Mouse (Mus musculus) heart, embryonic 12.5 days (tissue): ENCODE data around the gene Sumo3. TPM values are rescaled to one million over a fixed set of nuclear protein-coding genes. Genes with fewer than 3 reads are reported as not detected.

Experiments
- ATAC-seq: fragments of 200-750 bp; cut with Nextera tagmentation; 2 replicates; pipeline ENCODE4 v1.8.0; 2017; ENCODE audit warnings: moderate TSS enrichment, moderate library complexity; ENCODE audit not compliant: insufficient number of reproducible peaks, low FRiP score
- H3K27ac ChIP-seq: fragments of 300-500 bp; sonication (generic); 2 replicates; pipeline ENCODE4 v1.5.1; 2016; ENCODE audit warnings: mild to moderate bottlenecking, moderate library complexity; ENCODE audit not compliant: poor library complexity, severe bottlenecking
- H3K27me3 ChIP-seq: fragments of 300-500 bp; sonication (generic); replicated peaks from 2 replicates; pipeline ENCODE4 v1.6.1; 2016; ENCODE audit warnings: mild to moderate bottlenecking, moderate library complexity
- H3K36me3 ChIP-seq: fragments of 300-500 bp; sonication (generic); 2 replicates; pipeline ENCODE4 v1.6.1; 2016; ENCODE audit warnings: mild to moderate bottlenecking, moderate library complexity
- H3K4me1 ChIP-seq: fragments of 300-500 bp; sonication (generic); replicated peaks from 2 replicates; pipeline ENCODE4 v1.6.1; 2016; ENCODE audit warnings: mild to moderate bottlenecking
- H3K4me2 ChIP-seq: fragments of 300-500 bp; sonication (generic); 2 replicates; pipeline ENCODE4 v1.6.1; 2016; ENCODE audit warnings: mild to moderate bottlenecking, moderate library complexity
- H3K4me3 ChIP-seq: fragments of 300-500 bp; sonication (generic); 2 replicates; pipeline ENCODE4 v1.5.1; 2016; ENCODE audit warnings: mild to moderate bottlenecking
- H3K9ac ChIP-seq: fragments of 300-500 bp; sonication (generic); 2 replicates; pipeline ENCODE4 v1.6.1; 2016; ENCODE audit warnings: mild to moderate bottlenecking, moderate library complexity
- H3K9me3 ChIP-seq: fragments of 300-500 bp; sonication (generic); replicated peaks from 2 replicates; pipeline ENCODE4 v1.6.1; 2016; ENCODE audit warnings: mild to moderate bottlenecking, moderate library complexity
- WGBS: fragments of 180-500 bp; shearing (Covaris S2); methylation state at CpG from one replicate; pipeline ENCODE4 v1.1.7; 2016; 5-methylcytosine and 5-hydroxymethylcytosine counted together
- polyA plus RNA-seq: library from polyadenylated mRNA; unstranded; fragments of >200 nt; fragmentation: Nextera tagmentation; extraction: Ambion mirVana; gene quantifications from 2 replicates; pipeline ENCODE4 v1.2.1, GENCODE M21; 2016

Sumo3 gene
- polyA plus RNA-seq, 1 experiment from 2014 or later, result 184 TPM

GRCm38 (mm10) chr10:77589749-77590148, 16.1 kb upstream of the Sumo3 start:
- no peak overlapping the region for H3K9ac ChIP-seq
- no peak overlapping the region for H3K4me3 ChIP-seq
- H3K36me3 ChIP-seq, result peaks cover 75% of the 10 kb centered on the region
- H3K27ac ChIP-seq, result 0 out of 2 replicates have a peak overlapping the region, but pooled peaks have one; percentile 72
- ATAC-seq, result peak; percentile 45; the same call in 1 of the 2 replicates
- H3K9me3 ChIP-seq, result no peaks in the 10 kb centered on the region
- H3K4me1 ChIP-seq, result peaks cover 37% of the 10 kb centered on the region
- WGBS, result 74% methylated on average over 8 of the region's 8 CpGs
- H3K27me3 ChIP-seq, result no peaks in the 10 kb centered on the region
- H3K4me2 ChIP-seq, result 0 out of 2 replicates have a peak overlapping the region, but pooled peaks have one; percentile 1

GRCm38 (mm10) chr10:77590812-77591211, 15.1 kb upstream of the Sumo3 start:
- H3K9ac ChIP-seq, result no peak overlapping the region
- H3K4me3 ChIP-seq, result no peak overlapping the region
- ATAC-seq, result peak; percentile 40; the same call in 1 of the 2 replicates

GRCm38 (mm10) chr10:77591546-77591945, 14.4 kb upstream of the Sumo3 start:
- no peak overlapping the region for H3K4me3 ChIP-seq
- H3K36me3 ChIP-seq, result peaks cover 88% of the 10 kb centered on the region
- H3K4me1 ChIP-seq, result peaks cover 37% of the 10 kb centered on the region
- no peaks in the 10 kb centered on the region for H3K27me3 ChIP-seq
- no peak overlapping the region for H3K4me2 ChIP-seq
- H3K9ac ChIP-seq, result no peak overlapping the region
- no peak overlapping the region for H3K27ac ChIP-seq
- H3K9me3 ChIP-seq, result no peaks in the 10 kb centered on the region
- WGBS, result 72% methylated on average over 6 of the region's 6 CpGs
- ATAC-seq, result no peak

More at GRCm38 (mm10) chr10:77590812-77591211, 15.1 kb upstream of the Sumo3 start:
- peaks cover 86% of the 10 kb centered on the region for H3K36me3 ChIP-seq
- H3K27me3 ChIP-seq, result no peaks in the 10 kb centered on the region
- H3K27ac ChIP-seq, result 0 out of 2 replicates have a peak overlapping the region, but pooled peaks have one; percentile 14
- H3K4me2 ChIP-seq, result no peak overlapping the region
- WGBS, result 37% methylated on average over 6 of the region's 6 CpGs
- no peaks in the 10 kb centered on the region for H3K9me3 ChIP-seq
- peaks cover 37% of the 10 kb centered on the region for H3K4me1 ChIP-seq

- 83% methylated on average over 2 of the region's 2 CpGs for whole genome bisulfite sequencing
- H3K36me3 ChIP-seq, result peaks cover 74% of the 10 kb centered on the region
- no peaks in the 10 kb centered on the region for H3K9me3 ChIP-seq
- no peak overlapping the region for H3K4me2 ChIP-seq
- H3K4me1 ChIP-seq, result peaks cover 11% of the 10 kb centered on the region
- H3K9ac ChIP-seq, result 0 out of 2 replicates have a peak overlapping the region, but pooled peaks have one; percentile 7
- no peaks in the 10 kb centered on the region for H3K27me3 ChIP-seq
- H3K27ac ChIP-seq, result no peak overlapping the region
- ATAC-seq, result no peak
- no peak overlapping the region for H3K4me3 ChIP-seq
These were observed 9.8 kb upstream of the Sumo3 start for GRCm38 (mm10) chr10:77596060-77596459.

- H3K4me1 ChIP-seq, result peaks cover 33% of the 10 kb centered on the region
- H3K27ac ChIP-seq, result no peak overlapping the region
- H3K9me3 ChIP-seq, result 0 out of 2 replicates have a peak, but pooled peaks cover 4% of the 10 kb centered on the region
- peaks cover 16% of the 10 kb centered on the region for H3K36me3 ChIP-seq
- no peaks in the 10 kb centered on the region for H3K27me3 ChIP-seq
- ATAC-seq, result no peak
- no peak overlapping the region for H3K4me3 ChIP-seq
- 63% methylated on average over 4 of the region's 4 CpGs for WGBS
- no peak overlapping the region for H3K9ac ChIP-seq
- H3K4me2 ChIP-seq, result no peak overlapping the region
These were observed 2.9 kb upstream of the Sumo3 start for GRCm38 (mm10) chr10:77603021-77603420.

GRCm38 (mm10) chr10:77604111-77604510, 1.8 kb upstream of the Sumo3 start:
- H3K4me1 ChIP-seq, result peaks cover 28% of the 10 kb centered on the region
- 85% methylated on average over 6 of the region's 6 CpGs for WGBS
- H3K4me2 ChIP-seq, result no peak overlapping the region
- H3K4me3 ChIP-seq, result no peak overlapping the region
- ATAC-seq, result no peak
- no peaks in the 10 kb centered on the region for H3K27me3 ChIP-seq
- H3K36me3 ChIP-seq, result peaks cover 9% of the 10 kb centered on the region; the same call in 1 of the 2 replicates
- H3K9me3 ChIP-seq, result 0 out of 2 replicates have a peak, but pooled peaks cover 4% of the 10 kb centered on the region
- H3K27ac ChIP-seq, result no peak overlapping the region
- H3K9ac ChIP-seq, result no peak overlapping the region

- no peak overlapping the region for H3K4me2 ChIP-seq
- no peak for ATAC-seq
- H3K4me1 ChIP-seq, result peaks cover 22% of the 10 kb centered on the region
- no peak overlapping the region for H3K4me3 ChIP-seq
- H3K36me3 ChIP-seq, result peaks cover 12% of the 10 kb centered on the region
- 0 out of 2 replicates have a peak, but pooled peaks cover 4% of the 10 kb centered on the region for H3K9me3 ChIP-seq
- H3K27ac ChIP-seq, result peak overlapping the region; percentile 98
- no peak overlapping the region for H3K9ac ChIP-seq
- WGBS, result 39% methylated on average over 5 of the region's 5 CpGs
- no peaks in the 10 kb centered on the region for H3K27me3 ChIP-seq
These were observed 939 bp upstream of the Sumo3 start for GRCm38 (mm10) chr10:77604958-77605357.

- Histone ChIP-seq H3K9ac (no peak overlapping the region), H3K4me3 (peak overlapping the region; percentile 86), H3K4me1 (peaks cover 24% of the 10 kb centered on the region), H3K9me3 (0 out of 2 replicates have a peak, but pooled peaks cover 4% of the 10 kb centered on the region), H3K27ac (peak overlapping the region; percentile 98), H3K36me3 (peaks cover 16% of the 10 kb centered on the region), H3K27me3 (no peaks in the 10 kb centered on the region), H3K4me2 (peak overlapping the region; percentile 95)
- ATAC-seq, result no peak
- 17% methylated on average over 1 of the region's 1 CpGs for WGBS
These were observed 529 bp upstream of the Sumo3 start for GRCm38 (mm10) chr10:77605368-77605767.

GRCm38 (mm10) chr10:77606855-77607254, 958 bp downstream of the Sumo3 start:
- peak overlapping the region; percentile 95 for H3K4me2 ChIP-seq
- H3K4me3 ChIP-seq, result peak overlapping the region; percentile 86
- 0 out of 2 replicates have a peak, but pooled peaks cover 4% of the 10 kb centered on the region for H3K9me3 ChIP-seq
- H3K4me1 ChIP-seq, result peaks cover 28% of the 10 kb centered on the region
- ATAC-seq, result 0 out of 2 replicates have a peak, but pooled peaks have one; percentile 8
- no peaks in the 10 kb centered on the region for H3K27me3 ChIP-seq
- H3K9ac ChIP-seq, result peak overlapping the region; percentile 87
- WGBS, result 30% methylated on average over 7 of the region's 7 CpGs
- peaks cover 31% of the 10 kb centered on the region for H3K36me3 ChIP-seq
- H3K27ac ChIP-seq, result peak overlapping the region; percentile 98

- no peak overlapping the region for H3K27ac ChIP-seq
These were observed 1.5 kb downstream of the Sumo3 start for GRCm38 (mm10) chr10:77607441-77607840.

GRCm38 (mm10) chr10:77608589-77608988, 2.7 kb downstream of the Sumo3 start:
- no peak for ATAC-seq
- Histone ChIP-seq H3K27ac (no peak overlapping the region), H3K9ac (no peak overlapping the region), H3K4me2 (no peak overlapping the region), H3K4me3 (no peak overlapping the region), H3K4me1 (peaks cover 31% of the 10 kb centered on the region), H3K36me3 (peaks cover 47% of the 10 kb centered on the region), H3K27me3 (no peaks in the 10 kb centered on the region), H3K9me3 (0 out of 2 replicates have a peak, but pooled peaks cover 4% of the 10 kb centered on the region)
- 95% methylated on average over 8 of the region's 8 CpGs for WGBS

More at GRCm38 (mm10) chr10:77607441-77607840, 1.5 kb downstream of the Sumo3 start:
- 0 out of 2 replicates have a peak, but pooled peaks cover 4% of the 10 kb centered on the region for H3K9me3 ChIP-seq
- peak overlapping the region; percentile 86 for H3K4me3 ChIP-seq
- peaks cover 28% of the 10 kb centered on the region for H3K4me1 ChIP-seq
- 70% methylated on average over 5 of the region's 5 CpGs for WGBS
- ATAC-seq, result no peak
- H3K36me3 ChIP-seq, result peaks cover 36% of the 10 kb centered on the region
- H3K9ac ChIP-seq, result no peak overlapping the region
- H3K4me2 ChIP-seq, result peak overlapping the region; percentile 95
- H3K27me3 ChIP-seq, result no peaks in the 10 kb centered on the region
